Mouse (Mus musculus) CD4-positive helper T cell, adult 2 months (primary cell): ENCODE measurements around the gene Pdia6.

Source experiments
- DNase-seq: peaks from one replicate; pipeline ENCODE4 v3.0.0-alpha.2; 2012; ENCODE audit warnings: low read depth, missing footprints, low spot score

Gene Pdia6

GRCm38 (mm10) chr12:17264826-17265225, 1.5 kb upstream of the Pdia6 start:
- no peak for DNase-seq

GRCm38 (mm10) chr12:17266673-17266990, 287 bp downstream of the Pdia6 start:
- no peak for DNase-seq

GRCm38 (mm10) chr12:17267316-17267715, 971 bp downstream of the Pdia6 start:
- no peak for DNase-seq

GRCm38 (mm10) chr12:17271272-17271671, 4.9 kb downstream of the Pdia6 start:
- DNase-seq, result peak; percentile 55

GRCm38 (mm10) chr12:17273841-17274240, 7.5 kb downstream of the Pdia6 start:
- no peak for DNase-seq

- DNase-seq, result no peak
Measured at GRCm38 (mm10) chr12:17288496-17288895, 22.2 kb downstream of the Pdia6 start.

- DNase-seq, result no peak
Measured at GRCm38 (mm10) chr12:17289060-17289459, 22.7 kb downstream of the Pdia6 start.

- no peak for DNase-seq
Measured at GRCm38 (mm10) chr12:17289913-17290312, 23.6 kb downstream of the Pdia6 start.

GRCm38 (mm10) chr12:17290569-17290968, 24.2 kb downstream of the Pdia6 start:
- no peak for DNase-seq

- DNase-seq, result no peak
Measured at GRCm38 (mm10) chr12:17296899-17297298, 30.6 kb downstream of the Pdia6 start.

GRCm38 (mm10) chr12:17299902-17300301, 33.6 kb downstream of the Pdia6 start:
- DNase-seq, result no peak

- no peak for DNase-seq
Measured at GRCm38 (mm10) chr12:17305445-17305844, 39.1 kb downstream of the Pdia6 start.

GRCm38 (mm10) chr12:17308246-17308645, 41.9 kb downstream of the Pdia6 start:
- no peak for DNase-seq

GRCm38 (mm10) chr12:17310852-17311839, 44.8 kb downstream of the Pdia6 start:
- no peak for DNase-seq

GRCm38 (mm10) chr12:17316096-17316495, 49.8 kb downstream of the Pdia6 start:
- no peak for DNase-seq

- no peak for DNase-seq
Measured at GRCm38 (mm10) chr12:17317970-17318369, 51.6 kb downstream of the Pdia6 start.

- DNase-seq, result no peak
Measured at GRCm38 (mm10) chr12:17318453-17318852, 52.1 kb downstream of the Pdia6 start.

GRCm38 (mm10) chr12:17324549-17325470, 58.5 kb downstream of the Pdia6 start:
- DNase-seq, result no peak

GRCm38 (mm10) chr12:17329259-17329658, 62.9 kb downstream of the Pdia6 start, which contains the start of gene Atp6v1c2:
Atp6v1c2 (minus strand) TSS chr12:17329359.
- DNase-seq, result no peak

- no peak for DNase-seq
Measured at GRCm38 (mm10) chr12:17333459-17333858, 67.1 kb downstream of the Pdia6 start.
